In the genomic region with DNA sequence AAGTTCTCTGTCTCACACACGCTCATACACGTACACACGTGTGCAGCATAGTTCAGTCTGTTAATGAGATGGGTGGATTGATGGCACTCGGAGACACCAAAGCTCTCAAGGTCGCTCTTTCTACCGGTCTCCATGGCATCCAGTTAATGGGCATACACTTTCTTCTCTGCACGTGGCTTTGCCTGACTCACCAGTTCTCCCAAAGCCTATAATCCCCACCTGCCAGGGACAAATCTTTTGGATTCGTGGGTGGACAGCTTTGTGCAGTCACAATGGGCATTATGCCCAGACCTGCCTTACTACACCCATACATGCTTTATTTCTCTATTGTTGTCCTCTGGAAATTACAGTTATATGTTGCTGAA, we compare ENCODE assay signal across 8 mouse cellular contexts. TPM values are rescaled to one million over a fixed set of nuclear protein-coding genes. Genes with fewer than 3 reads are reported as not detected.
A peak's percentile ranks its signal among the peaks of the same experiment; 100 is the strongest.
DNase-seq lines count a peak whose midpoint lies in the region; ATAC-seq and TF ChIP-seq lines count a peak whose summit lies in the region.

No protein-coding gene starts in this region.

- no peaks in the 10 kb centered on the region for H3K4me1 ChIP-seq in kidney, postnatal 0 days (replicated peaks; ENCODE audit: insufficient read depth, low read length)
- peaks cover 5% of the 10 kb centered on the region for H3K4me1 ChIP-seq in cortical plate, adult 2 months (ENCODE audit: control insufficient read depth, insufficient read depth, low read length)
- peaks cover 21% of the 10 kb centered on the region for H3K4me1 ChIP-seq in midbrain, embryonic 13.5 days (replicated peaks)

- no peak for ATAC-seq in kidney, postnatal 0 days (replicated peaks; ENCODE audit: low FRiP score, low read depth)
- ATAC-seq in inflammation-experienced regulatory T-cells, adult 6 months: peak; percentile 16
- ATAC-seq in midbrain, embryonic 13.5 days: no peak

- peak overlapping the region; percentile 92 for H3K9ac ChIP-seq in kidney, postnatal 0 days (ENCODE audit: low read depth, low read length)
- peak overlapping the region; percentile 91 for H3K9ac ChIP-seq in midbrain, embryonic 13.5 days (replicated peaks)

- no peak for TF ChIP-seq CTCF in kidney, postnatal 0 days (IDR thresholded peaks at IDR 0.05; ENCODE audit: low read depth)
- no peak for TF ChIP-seq CTCF in cortical plate, adult 2 months (IDR thresholded peaks at IDR 0.05; ENCODE audit: extremely low read depth, insufficient read depth, low read length)

- TF ChIP-seq POLR2A in cortical plate, adult 2 months (IDR thresholded peaks at IDR 0.05; ENCODE audit: extremely low read depth, insufficient read depth, low read length): no peak

- H3K36me3 ChIP-seq in kidney, postnatal 0 days (ENCODE audit: insufficient read depth, low read length): peaks cover 3% of the 10 kb centered on the region
- peaks cover 40% of the 10 kb centered on the region for H3K36me3 ChIP-seq in midbrain, embryonic 13.5 days

- peak overlapping the region; percentile 81 for H3K4me3 ChIP-seq in kidney, postnatal 0 days (replicated peaks; ENCODE audit: low read depth, low read length)
- H3K4me3 ChIP-seq in cortical plate, adult 2 months (ENCODE audit: insufficient read depth, low read length): peak overlapping the region; percentile 59
- H3K4me3 ChIP-seq in midbrain, embryonic 13.5 days (replicated peaks): peak overlapping the region; percentile 96

- peak; percentile 37 for DNase-seq in kidney, postnatal 0 days (ENCODE audit: low spot score)
- DNase-seq in kidney, adult 18-20 months: no peak
- peak; percentile 60 for DNase-seq in MN1 (ENCODE audit: low spot score)
- no peak for DNase-seq in gastrocnemius, postnatal 25 days
- no peak for DNase-seq in yolk sac, embryonic 10.5 days (ENCODE audit: low spot score)

- H3K27ac ChIP-seq in kidney, postnatal 0 days: peak overlapping the region; percentile 96
- peak overlapping the region; percentile 5; the same call in 1 of the 2 replicates for H3K27ac ChIP-seq in cortical plate, adult 2 months (ENCODE audit: insufficient read depth, low read length)
- H3K27ac ChIP-seq in midbrain, embryonic 13.5 days: no peak overlapping the region

- H3K9me3 ChIP-seq in kidney, postnatal 0 days (replicated peaks; ENCODE audit: low read length): no peaks in the 10 kb centered on the region
- H3K9me3 ChIP-seq in midbrain, embryonic 13.5 days: no peaks in the 10 kb centered on the region

- peak overlapping the region; percentile 96 for H3K4me2 ChIP-seq in kidney, postnatal 0 days (ENCODE audit: low read length)
- H3K4me2 ChIP-seq in midbrain, embryonic 13.5 days (replicated peaks): peak overlapping the region; percentile 98

- H3K27me3 ChIP-seq in kidney, postnatal 0 days (ENCODE audit: insufficient read depth, low read length): no peaks in the 10 kb centered on the region
- H3K27me3 ChIP-seq in midbrain, embryonic 13.5 days: no peaks in the 10 kb centered on the region

- 3% methylated on average over 8 of the region's 8 CpGs for WGBS in kidney, postnatal 0 days
- WGBS in midbrain, embryonic 13.5 days: 10% methylated on average over 8 of the region's 8 CpGs

RNA-seq across cellular contexts. Expression of a gene that starts 0.6 kb away (rescaled TPM):
- 137 and 141 TPM in 2 replicates for polyA plus RNA-seq in kidney, postnatal 0 days (2015; fragmentation: Nextera tagmentation; extraction: Ambion mirVana)
- polyA plus RNA-seq in cortical plate, adult 2 months (2012; rRNA removed): 111 and 118 TPM in 2 replicates
- polyA plus RNA-seq in inflammation-experienced regulatory T-cells, adult 6 months (2017; shearing (Covaris generic)): 100 to 1,000 TPM in 1 of 3 experiments, 10 to 100 TPM in 2; 64.7 to 110 (median 89.2) TPM
- polyA plus RNA-seq in midbrain, embryonic 13.5 days (2015; fragmentation: Nextera tagmentation; extraction: Ambion mirVana): 149 and 155 TPM in 2 replicates
- total RNA-seq in gastrocnemius, postnatal 25 days (2021): 100 to 1,000 TPM; 120 to 122 TPM

RNA-seq across cellular contexts. Expression of a gene that starts 16.2 kb away (rescaled TPM):
- 13.9 and 27.9 TPM in 2 replicates for polyA plus RNA-seq in kidney, postnatal 0 days (2015; fragmentation: Nextera tagmentation; extraction: Ambion mirVana)
- 19.0 and 20.4 TPM in 2 replicates for polyA plus RNA-seq in cortical plate, adult 2 months (2012; rRNA removed)
- under 1 TPM; 0.44 to 0.63 (median 0.63) TPM for polyA plus RNA-seq in inflammation-experienced regulatory T-cells, adult 6 months (2017; shearing (Covaris generic))
- 11.1 and 11.5 TPM in 2 replicates for polyA plus RNA-seq in midbrain, embryonic 13.5 days (2015; fragmentation: Nextera tagmentation; extraction: Ambion mirVana)
- total RNA-seq in gastrocnemius, postnatal 25 days (2021): 1 to 10 TPM; 6.5 to 7.2 TPM

RNA-seq across cellular contexts. Expression of a gene that starts 25.0 kb away (rescaled TPM):
- 5.2 and 7.0 TPM in 2 replicates for polyA plus RNA-seq in kidney, postnatal 0 days (2015; fragmentation: Nextera tagmentation; extraction: Ambion mirVana)
- 0.23 and 0.31 TPM in 2 replicates for polyA plus RNA-seq in cortical plate, adult 2 months (2012; rRNA removed)
- 1 to 10 TPM in 1 of 3 experiments, under 1 TPM in 2; 0.44 to 7.2 (median 0.94) TPM for polyA plus RNA-seq in inflammation-experienced regulatory T-cells, adult 6 months (2017; shearing (Covaris generic))
- polyA plus RNA-seq in midbrain, embryonic 13.5 days (2015; fragmentation: Nextera tagmentation; extraction: Ambion mirVana): 3.9 and 4.4 TPM in 2 replicates
- total RNA-seq in gastrocnemius, postnatal 25 days (2021): not detected

RNA-seq across cellular contexts. Expression of a gene that starts 39.3 kb away (rescaled TPM):
- polyA plus RNA-seq in kidney, postnatal 0 days (2015; fragmentation: Nextera tagmentation; extraction: Ambion mirVana): 5.4 and 5.7 TPM in 2 replicates
- 78.7 and 81.5 TPM in 2 replicates for polyA plus RNA-seq in cortical plate, adult 2 months (2012; rRNA removed)
- polyA plus RNA-seq in inflammation-experienced regulatory T-cells, adult 6 months (2017; shearing (Covaris generic)): 10 to 100 TPM; 22.5 to 35.0 (median 31.7) TPM
- polyA plus RNA-seq in midbrain, embryonic 13.5 days (2015; fragmentation: Nextera tagmentation; extraction: Ambion mirVana): 10.8 and 12.8 TPM in 2 replicates
- total RNA-seq in gastrocnemius, postnatal 25 days (2021): 1 to 10 TPM; 2.3 to 4.9 TPM

Comparison
In these comparisons a context has a peak if more than half of its experiments do, and no peak if none do; other contexts are left out.
1. DNase-seq: peak in kidney, postnatal 0 days (single experiment) and MN1 (single experiment); none in kidney, adult 18-20 months (single experiment), gastrocnemius, postnatal 25 days (single experiment) and yolk sac, embryonic 10.5 days (single experiment).
2. Peak in every context shown above with its lines, with median percentiles within 50 percentile points of each other: H3K4me3 ChIP-seq.